Mouse (Mus musculus) thymus, adult 2 months (tissue): ENCODE measurements around the gene Pigo. TPM values are rescaled to one million over a fixed set of nuclear protein-coding genes. Genes with fewer than 3 reads are reported as not detected.

Experiments used
- DNase-seq: peaks from one replicate; pipeline ENCODE4 v3.0.0; 2021
- H3K27ac ChIP-seq: fragments of 200-500 bp; 2 replicates; pipeline ENCODE4 v1.5.1; 2012; ENCODE audit warnings: low read length, control low read depth; ENCODE audit not compliant: control insufficient read depth, insufficient read depth
- H3K27me3 ChIP-seq: fragments of 200-500 bp; 2 replicates; pipeline ENCODE4 v1.6.1; 2012; ENCODE audit warnings: mild to moderate bottlenecking, low read length, moderate library complexity, mixed read lengths; ENCODE audit not compliant: control insufficient read depth, insufficient read depth
- H3K36me3 ChIP-seq: fragments of 200-500 bp; 2 replicates; pipeline ENCODE4 v1.6.1; 2012; ENCODE audit warnings: mild to moderate bottlenecking, low read length, moderate library complexity; ENCODE audit not compliant: control insufficient read depth, insufficient read depth
- H3K4me1 ChIP-seq: fragments of 200-500 bp; replicated peaks from 2 replicates; pipeline ENCODE4 v1.6.1; 2012; ENCODE audit warnings: low read length; ENCODE audit not compliant: control insufficient read depth, insufficient read depth
- H3K4me3 ChIP-seq: fragments of 200-500 bp; 2 replicates; pipeline ENCODE4 v1.5.1; 2012; ENCODE audit warnings: mild to moderate bottlenecking, low read length, control low read depth, moderate library complexity; ENCODE audit not compliant: control insufficient read depth, insufficient read depth
- CTCF ChIP-seq: fragments of 200-500 bp; IDR thresholded peaks from 2 replicates; pipeline ENCODE4 v1.5.1; 2012; ENCODE audit warnings: mild to moderate bottlenecking, control low read depth, low read length, moderate library complexity, borderline replicate concordance; ENCODE audit not compliant: control insufficient read depth, poor library complexity, insufficient read depth; ENCODE audit errors: extremely low read depth
- POLR2A ChIP-seq: fragments of 200-500 bp; IDR thresholded peaks from 2 replicates; pipeline ENCODE4 v1.6.1; 2012; ENCODE audit warnings: mild to moderate bottlenecking, low read length, control low read depth, moderate library complexity; ENCODE audit not compliant: control insufficient read depth, poor library complexity, insufficient read depth; ENCODE audit errors: extremely low read depth
- WGBS: fragments of 180-500 bp; shearing (Covaris S2); methylation state at CpG from one replicate; pipeline ENCODE4 v1.1.7; 2018; 5-methylcytosine and 5-hydroxymethylcytosine counted together
- polyA plus RNA-seq: library from polyadenylated mRNA; depleted of rRNA; stranded (reverse); fragments of >200 nt; gene quantifications from 2 replicates; pipeline ENCODE4 v1.2.3, GENCODE M21; 2012; rRNA removed

Pigo gene
- 47.4 and 54.5 TPM in 2 replicates for polyA plus RNA-seq

DNA sequence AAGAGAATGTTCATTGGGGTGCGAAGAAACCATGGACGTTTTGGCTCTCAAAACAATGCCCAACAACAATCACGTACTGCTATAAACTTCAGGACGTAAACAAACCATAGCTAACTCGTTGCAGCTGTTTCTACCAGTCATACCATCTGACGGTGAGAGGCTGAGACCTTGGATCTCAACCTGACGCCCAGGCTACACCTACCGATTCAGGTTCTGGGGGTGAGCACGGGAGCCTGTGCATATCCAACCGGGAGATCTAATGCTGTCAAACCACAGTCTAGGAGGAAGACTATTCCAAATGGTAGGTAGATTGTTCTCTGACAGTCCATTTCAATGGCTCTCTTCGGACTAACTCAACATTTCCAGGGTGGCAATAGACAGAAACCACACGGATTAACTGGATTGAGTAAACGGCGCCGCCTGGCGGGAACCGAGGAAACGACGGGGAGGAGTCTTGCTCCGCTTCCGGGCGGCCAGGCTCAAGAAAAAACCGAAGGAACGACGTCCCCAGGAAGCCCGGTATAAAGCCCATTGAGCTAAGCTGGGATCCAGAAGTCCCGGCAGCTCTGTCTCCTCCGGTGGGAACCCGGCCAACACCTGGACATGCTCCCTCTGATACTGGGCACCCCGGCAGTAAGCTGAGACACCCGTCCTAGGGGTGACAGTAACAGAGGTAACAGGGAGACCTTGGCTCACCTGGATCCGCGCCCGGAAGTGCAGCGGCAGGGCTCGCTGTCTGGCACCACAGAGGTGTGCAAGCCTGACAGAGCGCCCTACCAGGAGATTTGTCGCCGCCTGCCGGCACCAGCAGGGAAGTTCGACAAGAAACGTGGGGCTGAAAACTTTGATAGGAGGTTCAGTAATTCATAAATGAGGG lies at the start of gene Pigo:
Gene Pigo, minus strand, starts transcription at position 736 of the 877 bp plus-strand sequence.
- Histone ChIP-seq H3K27ac (peak within 1 kb of the TSS; percentile 75), H3K36me3 (peaks cover 17% of the 10 kb centered on the region), H3K4me1 (peaks cover 10% of the 10 kb centered on the region), H3K4me3 (peak within 1 kb of the TSS; percentile 74), H3K27me3 (no peaks in the 10 kb centered on the region)
- TF ChIP-seq POLR2A (no peak), CTCF (peak; percentile 90)
- 7% methylated on average over 42 of the region's 42 CpGs for WGBS
- peak; percentile 89 for DNase-seq

DNA sequence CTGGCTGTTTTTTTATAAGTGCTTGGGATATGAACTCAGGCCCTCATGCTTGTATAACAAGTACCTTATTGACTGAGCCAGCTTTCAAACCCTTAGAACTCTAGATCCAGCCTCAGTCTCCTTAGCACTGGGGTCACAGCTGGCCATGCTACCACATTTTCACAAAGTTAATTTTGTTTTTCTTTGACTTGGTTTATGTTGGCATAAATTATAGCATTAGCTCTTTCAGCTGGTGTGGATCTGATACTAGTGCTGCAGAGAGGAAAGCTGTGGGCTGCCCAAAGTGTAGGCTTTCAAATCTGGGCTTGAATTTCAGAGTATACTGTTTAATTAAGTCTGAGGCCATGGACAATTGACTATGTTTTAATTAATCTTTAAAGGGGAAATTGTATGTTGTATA lies 49.3 kb upstream of the Pigo start:
- no peak for TF ChIP-seq POLR2A
- TF ChIP-seq CTCF: no peak
- H3K4me3 ChIP-seq: no peak overlapping the region

DNA sequence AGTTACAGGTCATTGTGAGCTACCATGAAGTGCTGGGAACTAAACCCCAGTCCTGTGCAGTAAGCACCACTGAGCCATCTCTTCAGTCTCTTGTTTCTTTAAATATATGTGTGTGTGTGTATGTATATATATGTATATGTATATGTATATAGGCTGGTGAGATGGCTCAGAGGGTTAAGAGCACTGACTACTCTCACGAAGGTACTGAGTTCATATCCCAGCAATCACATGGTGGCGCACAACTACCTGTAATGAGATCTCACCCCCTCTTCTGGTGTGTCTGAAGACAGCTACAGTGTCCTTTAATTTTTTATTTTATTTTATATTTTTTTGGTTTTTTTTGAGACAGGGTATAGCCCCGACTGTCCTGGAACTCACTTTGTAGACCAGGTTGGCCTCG lies 39.9 kb upstream of the Pigo start:
- no peaks in the 10 kb centered on the region for H3K4me1 ChIP-seq
- 96% methylated on average over 4 of the region's 4 CpGs for WGBS
- DNase-seq: no peak
- no peaks in the 10 kb centered on the region for H3K36me3 ChIP-seq
- TF ChIP-seq CTCF (no peak), POLR2A (no peak)
- H3K27me3 ChIP-seq: no peaks in the 10 kb centered on the region
- no peak overlapping the region for H3K4me3 ChIP-seq
- H3K27ac ChIP-seq: no peak overlapping the region

More for the DNA sequence above, 49.3 kb upstream of the Pigo start:
- no peaks in the 10 kb centered on the region for H3K4me1 ChIP-seq
- no peak overlapping the region for H3K27ac ChIP-seq
- H3K36me3 ChIP-seq: no peaks in the 10 kb centered on the region
- DNase-seq: no peak
- H3K27me3 ChIP-seq: no peaks in the 10 kb centered on the region

DNA sequence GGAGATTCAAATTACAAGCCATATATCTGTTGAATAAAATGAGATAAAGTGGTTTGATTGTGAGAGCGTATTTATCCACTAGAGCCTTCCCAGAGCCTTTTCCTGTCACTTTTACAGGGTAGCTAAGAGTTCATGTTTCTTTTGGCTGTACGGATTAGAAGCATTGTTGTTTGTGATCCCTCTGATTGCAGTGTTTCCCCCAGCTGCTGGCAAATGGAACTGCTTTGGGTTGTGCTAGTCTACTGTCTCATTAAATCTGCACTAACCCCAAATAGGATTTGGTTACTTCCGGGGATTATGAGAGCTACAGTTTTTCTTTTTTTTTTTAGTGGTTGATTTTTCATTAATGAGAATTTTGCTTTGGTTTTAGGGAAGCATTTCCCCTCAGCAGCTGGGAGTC lies 34.7 kb upstream of the Pigo start:
- Histone ChIP-seq H3K27me3 (peaks cover 13% of the 10 kb centered on the region), H3K27ac (no peak overlapping the region), H3K36me3 (no peaks in the 10 kb centered on the region), H3K4me3 (no peak overlapping the region), H3K4me1 (peaks cover 10% of the 10 kb centered on the region)
- TF ChIP-seq POLR2A (no peak), CTCF (no peak)
- DNase-seq: no peak
- 80% methylated on average over 3 of the region's 3 CpGs for WGBS

DNA sequence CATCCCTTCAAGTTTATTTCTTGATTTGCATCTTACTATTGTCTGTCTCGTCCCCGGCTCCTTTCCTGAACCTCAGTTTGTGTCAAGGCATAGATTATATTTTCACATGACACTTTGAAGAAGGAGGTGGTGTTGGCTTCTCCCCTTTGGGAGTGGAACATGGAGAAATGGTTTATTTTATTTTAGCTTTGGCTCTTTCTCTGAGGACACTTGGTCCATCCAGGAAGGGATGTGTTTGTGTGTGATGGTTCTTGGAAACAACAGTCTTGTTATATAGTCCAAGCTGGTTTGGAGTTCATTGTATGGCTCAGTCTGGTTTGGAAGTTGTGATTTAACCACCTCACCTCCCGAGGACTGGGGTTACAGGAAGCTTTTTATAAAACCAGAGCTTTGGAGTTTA lies 34.1 kb upstream of the Pigo start:
- no peak for TF ChIP-seq CTCF
- TF ChIP-seq POLR2A: no peak
- DNase-seq: no peak

DNA sequence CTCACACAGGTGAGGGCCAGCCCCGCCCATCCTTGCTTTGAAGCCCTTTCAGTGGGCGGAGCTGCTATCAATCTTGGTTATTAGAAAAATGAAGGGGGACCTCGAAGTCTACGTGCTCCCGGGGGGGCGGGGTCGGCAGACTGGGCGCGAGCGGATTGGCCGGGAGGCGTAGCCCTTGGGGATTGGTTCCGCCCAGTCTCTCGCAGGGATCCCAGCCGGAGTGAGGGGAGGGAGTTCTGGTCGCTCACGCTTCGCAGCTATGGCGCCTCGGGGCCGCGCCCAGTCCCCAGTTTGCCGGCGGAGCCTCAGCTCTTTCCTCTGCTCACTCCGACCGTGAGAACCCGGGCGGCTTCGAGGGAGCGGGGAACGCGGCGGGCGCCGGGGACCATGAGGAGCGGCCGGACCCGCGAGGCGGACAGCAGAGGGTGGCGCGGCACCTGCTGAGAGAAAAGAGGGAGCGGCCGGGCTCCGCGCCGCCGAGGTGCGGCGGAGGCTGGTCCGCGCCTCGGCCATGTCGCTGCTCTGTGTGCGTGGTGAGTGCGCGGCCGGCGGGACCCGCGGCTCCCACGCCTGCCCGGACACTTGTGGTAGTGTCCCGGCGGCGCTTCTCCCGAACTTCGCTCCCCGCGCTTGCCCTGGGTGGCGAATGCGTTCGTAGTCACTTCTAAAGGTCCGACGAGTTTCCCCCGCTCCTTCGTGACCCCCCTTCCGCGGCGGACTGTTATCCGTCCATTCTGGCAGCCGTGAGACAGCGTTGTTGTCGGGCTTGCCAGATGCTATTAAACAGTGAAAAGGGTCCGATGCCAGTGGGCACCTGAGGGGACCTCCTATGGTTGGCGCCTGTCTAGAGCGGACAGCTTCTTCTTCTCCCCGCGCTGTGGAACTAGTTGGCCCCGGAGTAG lies 33.4 kb upstream of the Pigo start, which contains the start of gene Unc13b:
Gene Unc13b, plus strand, starts transcription at position 201 of the 902 bp plus-strand sequence.
- H3K27me3 ChIP-seq: peaks cover 13% of the 10 kb centered on the region
- peak within 1 kb of the TSS; percentile 36 for H3K4me3 ChIP-seq
- no peaks in the 10 kb centered on the region for H3K36me3 ChIP-seq
- no peak within 1 kb of the TSS for H3K27ac ChIP-seq
- 2% methylated on average over 87 of the region's 90 CpGs for WGBS
- no peak for TF ChIP-seq CTCF
- no peak for TF ChIP-seq POLR2A
- DNase-seq: peak; percentile 52
- peaks cover 10% of the 10 kb centered on the region for H3K4me1 ChIP-seq

More for the DNA sequence above, 34.1 kb upstream of the Pigo start:
- Histone ChIP-seq H3K27me3 (peaks cover 13% of the 10 kb centered on the region), H3K4me3 (no peak overlapping the region), H3K4me1 (peaks cover 10% of the 10 kb centered on the region), H3K27ac (no peak overlapping the region), H3K36me3 (no peaks in the 10 kb centered on the region)
- 31% methylated on average over 3 of the region's 3 CpGs for WGBS
